Mouse (Mus musculus) embryonic fibroblast, embryonic 13.5 days (primary cell): ENCODE measurements around the gene Mmrn2.

Experiments used
- CTCF ChIP-seq: IDR thresholded peaks from 2 replicates; pipeline ENCODE4 v1.5.1; 2011; ENCODE audit warnings: mild to moderate bottlenecking, control low read depth, low read length, moderate library complexity, borderline replicate concordance; ENCODE audit not compliant: insufficient read depth
- POLR2A ChIP-seq: IDR thresholded peaks from 2 replicates; pipeline ENCODE4 v1.6.1; 2011; ENCODE audit warnings: low read depth, mild to moderate bottlenecking, control low read depth, low read length, moderate library complexity

- TF ChIP-seq CTCF (no peak), POLR2A (no peak)
Measured at GRCm38 (mm10) chr14:34447659-34448058, 72.4 kb downstream of the Mmrn2 start.
